Mouse (Mus musculus): ENCODE measurements around the gene Csf2rb. TPM values are rescaled to one million over a fixed set of nuclear protein-coding genes. Genes with fewer than 3 reads are reported as not detected.
"Not testable (repeated sequence)": the region's sequence is repeated elsewhere in the genome, so short reads cannot be mapped to it uniquely, and the experiment has no call there.

Gene Csf2rb
- total RNA-seq (2014; fragmentation: Nextera tagmentation) = 219 and 232 TPM in 2 replicates
- total RNA-seq (2017) = 155 and 178 TPM in 2 replicates
- polyA plus RNA-seq (2012) = 67.0 and 145 TPM in 2 replicates

GRCm38 (mm10) chr15:78325671-78326339 lies at the start of gene Csf2rb:
Gene Csf2rb (plus strand): TSS chr15:78325752.
- Histone ChIP-seq H3K9me3 (replicated peaks) (no peaks in the 10 kb centered on the region), H3K27me3 (ENCODE audit: insufficient read depth, low read length) (peaks cover 18% of the 10 kb centered on the region), H3K4me1 (ENCODE audit: insufficient read depth, low read depth, low read length) (peaks cover 82% of the 10 kb centered on the region), H3K36me3 (replicated peaks) (peaks cover 11% of the 10 kb centered on the region), H3K4me3 (ENCODE audit: low read depth, low read length) (peak within 1 kb of the TSS; percentile 73)
- peak; percentile 54 for DNase-seq (ENCODE audit: low spot score)
- ATAC-seq (ENCODE audit: extremely low read depth, insufficient number of reproducible peaks, low FRiP score, poor library complexity, severe bottlenecking) = peak; percentile 58
- TF ChIP-seq CTCF (IDR thresholded peaks at IDR 0.05; ENCODE audit: low read depth, low read length) (no peak), POLR2AphosphoS5 (IDR thresholded peaks at IDR 0.05; ENCODE audit: insufficient replicate concordance, low read depth, low read length) (no peak), TAL1 (conservative IDR thresholded peaks at IDR 0.05; ENCODE audit: low read depth, low read length) (peak; percentile 65)

DNA sequence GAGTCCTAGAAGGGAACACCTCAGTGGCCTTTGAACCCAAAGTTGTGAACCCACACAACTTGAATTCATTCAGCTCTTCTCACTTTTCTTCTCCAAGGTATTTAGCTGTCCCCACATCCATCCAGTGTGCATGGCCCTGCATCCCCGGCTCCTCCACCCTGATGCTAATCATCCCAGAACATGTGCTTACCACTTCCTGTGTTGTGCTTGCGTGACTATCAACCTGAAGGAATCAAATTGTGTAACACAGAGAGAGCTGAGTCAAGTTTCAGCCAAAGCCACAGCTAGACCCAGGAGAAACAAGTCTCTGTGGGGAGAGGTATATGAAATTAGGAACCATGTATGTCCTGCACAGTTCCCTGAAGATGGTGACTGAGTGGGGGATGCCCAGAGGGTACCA lies 47.2 kb upstream of the Csf2rb start:
- Histone ChIP-seq H3K36me3 (replicated peaks) (no peaks in the 10 kb centered on the region), H3K4me1 (ENCODE audit: insufficient read depth, low read depth, low read length) (peaks cover 38% of the 10 kb centered on the region), H3K4me3 (ENCODE audit: low read depth, low read length) (no peak overlapping the region), H3K9me3 (replicated peaks) (no peaks in the 10 kb centered on the region; the same call in 1 of the 2 replicates), H3K27me3 (ENCODE audit: insufficient read depth, low read length) (peaks cover 81% of the 10 kb centered on the region)
- DNase-seq (ENCODE audit: low spot score) (no peak), ATAC-seq (ENCODE audit: extremely low read depth, insufficient number of reproducible peaks, low FRiP score, poor library complexity, severe bottlenecking) (peak; percentile 34; the same call in 1 of the 2 replicates)
- TF ChIP-seq CTCF (IDR thresholded peaks at IDR 0.05; ENCODE audit: low read depth, low read length) = no peak
- no peak for TF ChIP-seq GATA1 (IDR thresholded peaks at IDR 0.05; ENCODE audit: borderline replicate concordance, low read length)
- no peak for TF ChIP-seq GATA2 (IDR thresholded peaks at IDR 0.05; ENCODE audit: borderline replicate concordance, low read depth, low read length)
- TF ChIP-seq POLR2AphosphoS5 (IDR thresholded peaks at IDR 0.05; ENCODE audit: insufficient replicate concordance, low read depth, low read length) = no peak
- no peak for TF ChIP-seq TAL1 (conservative IDR thresholded peaks at IDR 0.05; ENCODE audit: low read depth, low read length)

GRCm38 (mm10) chr15:78287941-78288340 lies 37.6 kb upstream of the Csf2rb start:
- H3K9me3 ChIP-seq (replicated peaks) = 0 out of 2 replicates have a peak, but pooled peaks cover 2% of the 10 kb centered on the region
- DNase-seq (ENCODE audit: low spot score) (no peak), ATAC-seq (ENCODE audit: extremely low read depth, insufficient number of reproducible peaks, low FRiP score, poor library complexity, severe bottlenecking) (no peak)
- H3K4me1 ChIP-seq (ENCODE audit: insufficient read depth, low read depth, low read length) = peaks cover 6% of the 10 kb centered on the region; the same call in 1 of the 2 replicates
- TF ChIP-seq GATA1 (IDR thresholded peaks at IDR 0.05; ENCODE audit: borderline replicate concordance, low read length) (no peak), POLR2AphosphoS5 (IDR thresholded peaks at IDR 0.05; ENCODE audit: insufficient replicate concordance, low read depth, low read length) (no peak), GATA2 (IDR thresholded peaks at IDR 0.05; ENCODE audit: borderline replicate concordance, low read depth, low read length) (no peak), CTCF (IDR thresholded peaks at IDR 0.05; ENCODE audit: low read depth, low read length) (no peak), TAL1 (conservative IDR thresholded peaks at IDR 0.05; ENCODE audit: low read depth, low read length) (no peak)
- no peak overlapping the region for H3K4me3 ChIP-seq (ENCODE audit: low read depth, low read length)
- peaks cover 18% of the 10 kb centered on the region for H3K36me3 ChIP-seq (replicated peaks)
- H3K27me3 ChIP-seq (ENCODE audit: insufficient read depth, low read length) = peaks cover 74% of the 10 kb centered on the region

GRCm38 (mm10) chr15:78289775-78290174 lies 35.8 kb upstream of the Csf2rb start:
- Histone ChIP-seq H3K27me3 (ENCODE audit: insufficient read depth, low read length) (peaks cover 73% of the 10 kb centered on the region), H3K36me3 (replicated peaks) (peaks cover 24% of the 10 kb centered on the region)
- ATAC-seq (ENCODE audit: extremely low read depth, insufficient number of reproducible peaks, low FRiP score, poor library complexity, severe bottlenecking); H3K4me3 ChIP-seq (ENCODE audit: low read depth, low read length); H3K4me1 ChIP-seq (ENCODE audit: insufficient read depth, low read depth, low read length); DNase-seq (ENCODE audit: low spot score); H3K9me3 ChIP-seq (replicated peaks): not testable (repeated sequence)

DNA sequence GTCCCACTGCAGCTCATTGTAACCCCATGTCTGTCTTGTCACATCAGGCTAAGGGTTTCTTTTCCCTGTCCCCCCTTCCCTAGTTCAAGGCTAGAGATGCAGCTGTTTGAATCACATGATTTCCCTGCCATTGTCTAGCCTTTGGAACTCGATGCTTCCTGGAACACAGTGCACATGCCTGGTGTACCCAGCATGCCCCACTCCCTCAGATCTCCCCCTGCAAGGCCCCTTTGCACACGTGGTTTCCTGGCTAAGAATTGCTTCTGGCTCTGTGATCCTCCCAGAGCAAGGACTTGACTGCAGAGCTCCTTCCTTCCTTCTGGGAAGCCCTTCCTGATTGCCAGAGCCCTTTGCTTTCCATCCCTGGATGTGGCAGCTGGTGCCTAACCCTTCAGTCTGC lies 32.3 kb upstream of the Csf2rb start:
- not testable (repeated sequence) for H3K4me3 ChIP-seq (ENCODE audit: low read depth, low read length); H3K9me3 ChIP-seq (replicated peaks); H3K4me1 ChIP-seq (ENCODE audit: insufficient read depth, low read depth, low read length); DNase-seq (ENCODE audit: low spot score); ATAC-seq (ENCODE audit: extremely low read depth, insufficient number of reproducible peaks, low FRiP score, poor library complexity, severe bottlenecking)
- Histone ChIP-seq H3K27me3 (ENCODE audit: insufficient read depth, low read length) (peaks cover 71% of the 10 kb centered on the region), H3K36me3 (replicated peaks) (peaks cover 27% of the 10 kb centered on the region)

DNA sequence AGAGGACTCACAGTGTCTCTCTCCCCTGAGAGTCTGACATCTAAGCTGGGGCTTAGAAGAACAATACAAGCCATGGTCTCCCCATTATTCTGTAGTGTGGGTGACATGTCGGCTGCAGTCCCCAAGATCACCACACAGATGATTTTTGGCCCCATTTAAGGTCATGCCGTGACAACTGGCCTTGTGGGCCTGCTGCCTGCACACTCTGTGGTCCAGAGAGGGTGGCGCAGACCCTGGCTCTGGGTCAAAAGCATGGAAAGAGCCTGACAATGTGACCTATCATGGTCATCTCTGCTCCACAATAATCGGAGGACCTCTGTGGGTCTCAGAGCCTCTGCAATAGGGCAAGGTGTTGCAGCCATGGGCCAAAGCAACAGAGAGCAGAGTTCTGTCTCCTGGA lies 31.8 kb upstream of the Csf2rb start:
- TF ChIP-seq GATA1 (IDR thresholded peaks at IDR 0.05; ENCODE audit: borderline replicate concordance, low read length) (no peak), POLR2AphosphoS5 (IDR thresholded peaks at IDR 0.05; ENCODE audit: insufficient replicate concordance, low read depth, low read length) (no peak), TAL1 (conservative IDR thresholded peaks at IDR 0.05; ENCODE audit: low read depth, low read length) (no peak), GATA2 (IDR thresholded peaks at IDR 0.05; ENCODE audit: borderline replicate concordance, low read depth, low read length) (no peak), CTCF (IDR thresholded peaks at IDR 0.05; ENCODE audit: low read depth, low read length) (no peak)
- Histone ChIP-seq H3K4me1 (ENCODE audit: insufficient read depth, low read depth, low read length) (peaks cover 3% of the 10 kb centered on the region; the same call in 1 of the 2 replicates), H3K36me3 (replicated peaks) (peaks cover 27% of the 10 kb centered on the region), H3K4me3 (ENCODE audit: low read depth, low read length) (no peak overlapping the region), H3K27me3 (ENCODE audit: insufficient read depth, low read length) (peaks cover 71% of the 10 kb centered on the region), H3K9me3 (replicated peaks) (0 out of 2 replicates have a peak, but pooled peaks cover 2% of the 10 kb centered on the region)
- no peak for DNase-seq (ENCODE audit: low spot score)
- no peak for ATAC-seq (ENCODE audit: extremely low read depth, insufficient number of reproducible peaks, low FRiP score, poor library complexity, severe bottlenecking)

GRCm38 (mm10) chr15:78298558-78298957 lies 27.0 kb upstream of the Csf2rb start:
- Histone ChIP-seq H3K27me3 (ENCODE audit: insufficient read depth, low read length) (peaks cover 60% of the 10 kb centered on the region), H3K36me3 (replicated peaks) (peaks cover 16% of the 10 kb centered on the region), H3K4me3 (ENCODE audit: low read depth, low read length) (no peak overlapping the region; the same call in 1 of the 2 replicates), H3K4me1 (ENCODE audit: insufficient read depth, low read depth, low read length) (peaks cover 14% of the 10 kb centered on the region), H3K9me3 (replicated peaks) (no peaks in the 10 kb centered on the region)
- ATAC-seq (ENCODE audit: extremely low read depth, insufficient number of reproducible peaks, low FRiP score, poor library complexity, severe bottlenecking) (0 out of 2 replicates have a peak, but pooled peaks have one; percentile 8), DNase-seq (ENCODE audit: low spot score) (no peak)
- no peak for TF ChIP-seq CTCF (IDR thresholded peaks at IDR 0.05; ENCODE audit: low read depth, low read length)
- no peak for TF ChIP-seq GATA1 (IDR thresholded peaks at IDR 0.05; ENCODE audit: borderline replicate concordance, low read length)
- no peak for TF ChIP-seq POLR2AphosphoS5 (IDR thresholded peaks at IDR 0.05; ENCODE audit: insufficient replicate concordance, low read depth, low read length)
- TF ChIP-seq GATA2 (IDR thresholded peaks at IDR 0.05; ENCODE audit: borderline replicate concordance, low read depth, low read length) = no peak
- no peak for TF ChIP-seq TAL1 (conservative IDR thresholded peaks at IDR 0.05; ENCODE audit: low read depth, low read length)

All from G1E (cell line).